Mouse (Mus musculus) heart, postnatal 14 days (tissue): ENCODE measurements around the gene Nck2. TPM values are rescaled to one million over a fixed set of nuclear protein-coding genes. Genes with fewer than 3 reads are reported as not detected.

Source experiments
- DNase-seq, 2 experiments: peaks; one replicate each; pipeline ENCODE4 v3.0.0; 2021 to 2022
- intact Hi-C: fragments of 180-260 bp; cut with DNase I; formaldehyde crosslinking; loops from one replicate; pipeline ENCODE4 v1.15.1; 2025
- total RNA-seq, 2 experiments: library from RNA; stranded (reverse); gene quantifications; 2 replicates each; pipeline ENCODE4 v1.2.3; 2021

Nck2 gene
- total RNA-seq, 2 experiments from 2014 or later = 21.0 to 22.4 TPM

GRCm38 (mm10) chr1:43429924-43430876, 14.2 kb upstream of the Nck2 start:
- DNase-seq = no peak
- intact Hi-C loops = loop anchor here (5.0 kb wide), 1 partner anchor 128 kb away; no protein-coding TSS in a partner anchor

- no peak for DNase-seq
- intact Hi-C loops = no loop called here
Measured at GRCm38 (mm10) chr1:43433853-43434252, 10.5 kb upstream of the Nck2 start.

GRCm38 (mm10) chr1:43436554-43436953, 7.8 kb upstream of the Nck2 start:
- DNase-seq = no peak
- intact Hi-C loops = no loop called here

GRCm38 (mm10) chr1:43439261-43439660, 5.1 kb upstream of the Nck2 start:
- no peak for DNase-seq
- intact Hi-C loops = no loop called here

GRCm38 (mm10) chr1:43442568-43442967, 1.8 kb upstream of the Nck2 start:
- intact Hi-C loops = loop anchor here (10.0 kb wide), 1 partner anchor 252 kb away; no protein-coding TSS in a partner anchor
- DNase-seq = no peak

- intact Hi-C loops = loop anchor here (1.0 to 10.0 kb wide), 5 partner anchors 92 to 293 kb away; no protein-coding TSS in a partner anchor
Measured at GRCm38 (mm10) chr1:43445170-43446088, 1.1 kb downstream of the Nck2 start.

GRCm38 (mm10) chr1:43446089-43446533, 1.7 kb downstream of the Nck2 start:
- peak; percentile 72 to 75 for DNase-seq
- intact Hi-C loops = loop anchor here (2.0 to 10.0 kb wide), 4 partner anchors 91 to 293 kb away; no protein-coding TSS in a partner anchor

More at GRCm38 (mm10) chr1:43445170-43446088, 1.1 kb downstream of the Nck2 start:
- peak; percentile 88 to 91 for DNase-seq

GRCm38 (mm10) chr1:43446731-43447601, 2.6 kb downstream of the Nck2 start:
- intact Hi-C loops = loop anchor here (2.0 to 10.0 kb wide), 4 partner anchors 90 to 292 kb away; no protein-coding TSS in a partner anchor
- peak; percentile 44 to 57 for DNase-seq

- no peak for DNase-seq
- intact Hi-C loops = loop anchor here (2.0 to 10.0 kb wide), 4 partner anchors 90 to 291 kb away; no protein-coding TSS in a partner anchor
Measured at GRCm38 (mm10) chr1:43447602-43448287, 3.4 kb downstream of the Nck2 start.

GRCm38 (mm10) chr1:43450811-43451210, 6.4 kb downstream of the Nck2 start:
- no peak for DNase-seq
- intact Hi-C loops = no loop called here

GRCm38 (mm10) chr1:43453683-43454082, 9.3 kb downstream of the Nck2 start:
- no peak for DNase-seq
- intact Hi-C loops = no loop called here

GRCm38 (mm10) chr1:43454741-43455140, 10.4 kb downstream of the Nck2 start:
- intact Hi-C loops = no loop called here
- DNase-seq = no peak

GRCm38 (mm10) chr1:43455196-43455595, 10.8 kb downstream of the Nck2 start:
- intact Hi-C loops = no loop called here
- no peak for DNase-seq

GRCm38 (mm10) chr1:43457012-43457766, 12.8 kb downstream of the Nck2 start:
- intact Hi-C loops = no loop called here
- DNase-seq = no peak

- no peak for DNase-seq
- intact Hi-C loops = no loop called here
Measured at GRCm38 (mm10) chr1:43460468-43460867, 16.1 kb downstream of the Nck2 start.

GRCm38 (mm10) chr1:43462666-43463065, 18.3 kb downstream of the Nck2 start:
- intact Hi-C loops = no loop called here
- peak; percentile 27 to 43 for DNase-seq

GRCm38 (mm10) chr1:43463941-43464682, 19.7 kb downstream of the Nck2 start:
- intact Hi-C loops = no loop called here
- no peak for DNase-seq
